Comparison of ENCODE assay signal across 8 mouse cellular contexts in the genomic region with DNA sequence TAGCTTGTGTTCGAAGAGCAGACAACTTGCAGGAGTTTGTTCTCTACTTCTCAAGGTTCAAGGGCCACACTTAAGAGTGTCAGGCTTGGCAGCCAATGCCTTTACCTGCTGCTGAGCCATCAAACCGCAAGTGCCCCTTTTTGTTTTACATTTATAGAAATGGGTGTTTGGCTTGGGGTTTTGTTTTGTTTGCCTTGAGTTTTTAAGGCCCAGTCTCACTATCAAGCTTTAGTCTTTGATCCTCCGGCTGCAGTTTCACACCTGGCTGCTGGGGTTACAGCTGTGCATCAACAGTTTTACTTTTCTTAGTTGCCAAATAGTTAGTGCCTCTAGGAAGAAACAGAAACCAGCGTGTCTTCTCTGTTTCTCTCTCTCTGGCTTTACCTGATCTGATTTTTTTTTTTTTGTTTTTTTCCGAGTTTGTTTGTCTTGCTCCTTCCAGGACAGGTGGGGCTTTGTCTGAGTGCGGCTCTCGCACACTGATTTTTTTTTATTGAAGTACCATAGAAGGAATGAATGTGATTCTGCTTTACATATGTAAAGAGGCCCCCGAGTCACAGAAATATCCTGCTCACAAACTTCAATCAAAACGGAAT. TPM values are rescaled to one million over a fixed set of nuclear protein-coding genes. Genes with fewer than 3 reads are reported as not detected.
DNase-seq lines count a peak whose midpoint lies in the region; ATAC-seq and TF ChIP-seq lines count a peak whose summit lies in the region.

No protein-coding gene starts in this region.

- peak overlapping the region; percentile 96 for H3K4me2 ChIP-seq in embryonic facial prominence, embryonic 12.5 days (replicated peaks)
- H3K4me2 ChIP-seq in midbrain, embryonic 16.5 days (ENCODE audit: low read length), result peak overlapping the region; percentile 92

- intact Hi-C loops in gastrocnemius, adult 2 months (cut with DNase I), result no loop called here

- 28% methylated on average over 9 of the region's 9 CpGs for WGBS in embryonic facial prominence, embryonic 12.5 days
- WGBS in limb, embryonic 10.5 days, result 20% methylated on average over 9 of the region's 9 CpGs
- 21% methylated on average over 9 of the region's 9 CpGs for WGBS in midbrain, embryonic 16.5 days

- peaks cover 7% of the 10 kb centered on the region; the same call in 1 of the 2 replicates for H3K4me1 ChIP-seq in embryonic facial prominence, embryonic 12.5 days
- peaks cover 25% of the 10 kb centered on the region for H3K4me1 ChIP-seq in limb, embryonic 10.5 days
- peaks cover 10% of the 10 kb centered on the region; the same call in 1 of the 2 replicates for H3K4me1 ChIP-seq in midbrain, embryonic 16.5 days (ENCODE audit: control insufficient read depth, insufficient read depth, low read length)

- no peak for TF ChIP-seq CTCF in gastrocnemius, adult 2 months (IDR thresholded peaks at IDR 0.05)

- H3K27me3 ChIP-seq in embryonic facial prominence, embryonic 12.5 days, result peaks cover 25% of the 10 kb centered on the region
- H3K27me3 ChIP-seq in limb, embryonic 10.5 days (ENCODE audit: low read depth, poor library complexity, severe bottlenecking), result peaks cover 77% of the 10 kb centered on the region
- H3K27me3 ChIP-seq in midbrain, embryonic 16.5 days (ENCODE audit: control insufficient read depth, insufficient read depth, low read depth, low read length), result 0 out of 2 replicates have a peak, but pooled peaks cover 4% of the 10 kb centered on the region

- no peaks in the 10 kb centered on the region; the same call in 1 of the 2 replicates for H3K9me3 ChIP-seq in embryonic facial prominence, embryonic 12.5 days
- no peaks in the 10 kb centered on the region for H3K9me3 ChIP-seq in limb, embryonic 10.5 days (replicated peaks)
- no peaks in the 10 kb centered on the region for H3K9me3 ChIP-seq in midbrain, embryonic 16.5 days (replicated peaks; ENCODE audit: control insufficient read depth, low read length, poor library complexity, severe bottlenecking)

- H3K4me3 ChIP-seq in gastrocnemius, adult 2 months, result peak overlapping the region; percentile 90
- peak overlapping the region; percentile 83 for H3K4me3 ChIP-seq in embryonic facial prominence, embryonic 12.5 days
- peak overlapping the region; percentile 86 for H3K4me3 ChIP-seq in limb, embryonic 10.5 days
- peak overlapping the region; percentile 71 for H3K4me3 ChIP-seq in midbrain, embryonic 16.5 days (ENCODE audit: low read depth, low read length)

- no peak overlapping the region for H3K9ac ChIP-seq in embryonic facial prominence, embryonic 12.5 days
- H3K9ac ChIP-seq in midbrain, embryonic 16.5 days (ENCODE audit: low read depth, low read length), result peak overlapping the region; percentile 99

- no peaks in the 10 kb centered on the region for H3K36me3 ChIP-seq in embryonic facial prominence, embryonic 12.5 days
- H3K36me3 ChIP-seq in limb, embryonic 10.5 days, result no peaks in the 10 kb centered on the region
- H3K36me3 ChIP-seq in midbrain, embryonic 16.5 days (ENCODE audit: control insufficient read depth, insufficient read depth, low read length), result no peaks in the 10 kb centered on the region

- no peak for ATAC-seq in embryonic facial prominence, embryonic 12.5 days (ENCODE audit: insufficient number of reproducible peaks, insufficient read depth, low FRiP score, low TSS enrichment)
- no peak for ATAC-seq in midbrain, embryonic 16.5 days

- DNase-seq in gastrocnemius, adult 2 months, result no peak
- no peak for DNase-seq in gastrocnemius, postnatal 10 days
- peak; percentile 31 for DNase-seq in limb, embryonic 10.5 days (ENCODE audit: low spot score)
- no peak for DNase-seq in gastrocnemius, postnatal 4 days (ENCODE audit: low spot score in 2 of 2)
- no peak for DNase-seq in urinary bladder, postnatal 14 days (ENCODE audit: low spot score)
- no peak for DNase-seq in urinary bladder, postnatal 25 days (ENCODE audit: low spot score)

- H3K27ac ChIP-seq in gastrocnemius, adult 2 months, result peak overlapping the region; percentile 91
- no peak overlapping the region for H3K27ac ChIP-seq in embryonic facial prominence, embryonic 12.5 days
- no peak overlapping the region for H3K27ac ChIP-seq in limb, embryonic 10.5 days
- H3K27ac ChIP-seq in midbrain, embryonic 16.5 days (ENCODE audit: low read length), result peak overlapping the region; percentile 83

RNA-seq across cellular contexts. Expression of gene Pou6f1, which starts 1.4 kb away (rescaled TPM):
- total RNA-seq in gastrocnemius, adult 2 months (2021), result 10 to 100 TPM; 12.9 to 13.1 TPM
- total RNA-seq in gastrocnemius, postnatal 10 days (2021), result 10 to 100 TPM; 11.1 to 13.2 TPM
- 9.0 and 11.3 TPM in 2 replicates for polyA plus RNA-seq in embryonic facial prominence, embryonic 12.5 days (2016; fragmentation: Nextera tagmentation; extraction: Ambion mirVana)
- 1.1 and 2.9 TPM in 2 replicates for polyA plus RNA-seq in limb, embryonic 10.5 days (2016; fragmentation: Nextera tagmentation; extraction: Ambion mirVana)
- 33.1 and 36.4 TPM in 2 replicates for polyA plus RNA-seq in midbrain, embryonic 16.5 days (2015; fragmentation: Nextera tagmentation; extraction: Ambion mirVana)
- 10 to 100 TPM; 15.2 TPM for total RNA-seq in gastrocnemius, postnatal 4 days (2021)

RNA-seq across cellular contexts. Expression of gene Dazap2, which starts 16.8 kb away (rescaled TPM):
- 10 to 100 TPM; 61.3 to 72.4 TPM for total RNA-seq in gastrocnemius, adult 2 months (2021)
- 10 to 100 TPM; 64.8 to 67.8 TPM for total RNA-seq in gastrocnemius, postnatal 10 days (2021)
- polyA plus RNA-seq in embryonic facial prominence, embryonic 12.5 days (2016; fragmentation: Nextera tagmentation; extraction: Ambion mirVana), result 124 and 130 TPM in 2 replicates
- 189 and 195 TPM in 2 replicates for polyA plus RNA-seq in limb, embryonic 10.5 days (2016; fragmentation: Nextera tagmentation; extraction: Ambion mirVana)
- 109 and 115 TPM in 2 replicates for polyA plus RNA-seq in midbrain, embryonic 16.5 days (2015; fragmentation: Nextera tagmentation; extraction: Ambion mirVana)
- total RNA-seq in gastrocnemius, postnatal 4 days (2021), result 10 to 100 TPM; 69.7 to 83.6 TPM

RNA-seq across cellular contexts. Expression of gene Smagp, which starts 38.4 kb away (rescaled TPM):
- total RNA-seq in gastrocnemius, adult 2 months (2021), result 1 to 10 TPM; 1.9 to 3.5 TPM
- total RNA-seq in gastrocnemius, postnatal 10 days (2021), result 1 to 10 TPM; 6.5 to 8.6 TPM
- 5.9 and 7.2 TPM in 2 replicates for polyA plus RNA-seq in embryonic facial prominence, embryonic 12.5 days (2016; fragmentation: Nextera tagmentation; extraction: Ambion mirVana)
- polyA plus RNA-seq in limb, embryonic 10.5 days (2016; fragmentation: Nextera tagmentation; extraction: Ambion mirVana), result 5.0 and 6.7 TPM in 2 replicates
- 3.2 and 3.4 TPM in 2 replicates for polyA plus RNA-seq in midbrain, embryonic 16.5 days (2015; fragmentation: Nextera tagmentation; extraction: Ambion mirVana)
- total RNA-seq in gastrocnemius, postnatal 4 days (2021), result 10 to 100 TPM in 1 of 2 experiments, 1 to 10 TPM in 1; 9.1 to 12.3 TPM

RNA-seq across cellular contexts. Expression of gene Tfcp2, which starts 46.6 kb away (rescaled TPM):
- 10 to 100 TPM; 11.6 to 12.6 TPM for total RNA-seq in gastrocnemius, adult 2 months (2021)
- total RNA-seq in gastrocnemius, postnatal 10 days (2021), result 10 to 100 TPM; 13.1 to 16.1 TPM
- polyA plus RNA-seq in embryonic facial prominence, embryonic 12.5 days (2016; fragmentation: Nextera tagmentation; extraction: Ambion mirVana), result 42.7 and 43.7 TPM in 2 replicates
- polyA plus RNA-seq in limb, embryonic 10.5 days (2016; fragmentation: Nextera tagmentation; extraction: Ambion mirVana), result 29.9 and 44.5 TPM in 2 replicates
- 38.6 and 43.0 TPM in 2 replicates for polyA plus RNA-seq in midbrain, embryonic 16.5 days (2015; fragmentation: Nextera tagmentation; extraction: Ambion mirVana)
- 10 to 100 TPM; 20.4 to 23.9 TPM for total RNA-seq in gastrocnemius, postnatal 4 days (2021)

Comparison
In these comparisons a context has a peak if more than half of its experiments do, and no peak if none do; other contexts are left out.
1. H3K27ac ChIP-seq: peak in gastrocnemius, adult 2 months (single experiment) and midbrain, embryonic 16.5 days (single experiment); none in embryonic facial prominence, embryonic 12.5 days (single experiment) and limb, embryonic 10.5 days (single experiment).
2. Peak in every context shown above with its lines, with median percentiles within 50 percentile points of each other: H3K4me3 ChIP-seq.